Mouse (Mus musculus) heart, postnatal 25 days (tissue): Measurements from ENCODE around the gene Clic5. TPM values are rescaled to one million over a fixed set of nuclear protein-coding genes. Genes with fewer than 3 reads are reported as not detected.
"Not testable (repeated sequence)": the region's sequence is repeated elsewhere in the genome, so short reads cannot be mapped to it uniquely, and the experiment has no call there.

Experiments
- DNase-seq: peaks from one replicate; pipeline ENCODE4 v3.0.0; 2022; ENCODE audit warnings: low spot score
- intact Hi-C: fragments of 180-260 bp; cut with DNase I; formaldehyde crosslinking; loops from one replicate; pipeline ENCODE4 v1.15.1; 2025
- total RNA-seq, 2 experiments: library from RNA; stranded (reverse); gene quantifications; 2 replicates each; pipeline ENCODE4 v1.2.3; 2021

The Clic5 gene
- 100 to 1,000 TPM; 114 to 142 TPM for total RNA-seq

DNA sequence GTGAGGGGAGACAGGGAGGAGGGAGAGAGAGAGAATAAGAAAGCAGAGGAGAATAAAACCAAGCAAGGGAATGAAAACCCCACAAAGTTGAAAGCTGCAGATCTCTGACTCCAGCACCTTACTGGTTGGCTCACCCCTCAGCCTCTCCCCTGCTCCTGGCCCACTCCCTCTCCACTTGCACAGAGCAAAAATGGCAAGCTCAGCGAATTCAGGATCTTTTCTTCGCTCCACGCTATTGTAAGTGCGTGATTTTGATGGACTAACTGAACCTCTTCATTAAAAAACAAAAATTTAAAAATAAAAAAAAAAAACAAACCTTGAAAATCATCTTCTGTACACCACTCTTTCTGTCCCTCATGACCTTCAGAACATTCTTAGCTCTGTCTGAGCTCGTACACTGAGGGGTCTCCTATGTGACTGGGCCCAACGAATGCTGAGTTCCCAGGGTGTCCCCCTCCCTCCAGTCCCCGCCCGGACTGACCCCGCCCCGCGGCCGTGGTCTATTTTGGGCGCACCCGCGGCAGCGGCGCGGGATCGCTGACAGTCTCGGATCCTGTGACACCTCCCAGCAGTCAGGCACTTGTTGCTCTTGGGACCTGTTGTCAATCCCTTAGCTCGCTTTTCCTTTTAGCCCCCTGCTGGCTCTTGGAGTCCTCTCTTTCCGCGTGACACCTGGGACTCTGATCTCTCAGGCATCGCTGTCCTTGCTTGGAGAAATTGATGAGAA lies at the start of gene Clic5:
Clic5 (plus strand) TSS at position 543 of the 727 bp plus-strand sequence.
- DNase-seq, result peak; percentile 73
- intact Hi-C loops, result loop anchor here (1.0 to 2.0 kb wide), 3 partner anchors 37 to 68 kb away; no protein-coding TSS in a partner anchor

DNA sequence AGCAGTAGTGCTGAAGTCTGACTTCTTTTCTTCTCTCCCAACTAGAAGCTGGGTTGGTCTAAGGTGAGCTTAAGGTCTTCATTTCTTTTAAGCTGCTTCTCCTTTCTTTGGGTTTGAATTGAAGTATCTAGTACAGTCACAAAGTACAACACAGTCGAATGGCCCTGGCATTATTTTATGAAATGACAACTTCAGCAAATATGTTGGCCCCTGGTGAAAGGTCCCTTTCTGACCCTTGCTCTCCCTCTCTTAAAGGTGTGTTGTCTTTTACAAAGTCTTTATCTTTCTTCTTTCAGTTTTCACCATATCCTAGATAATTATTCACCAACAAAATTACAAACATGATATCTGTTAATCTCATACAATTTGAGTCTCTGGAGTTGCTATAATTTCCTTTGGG lies 42.6 kb upstream of the Clic5 start:
- intact Hi-C loops, result no loop called here
- no peak for DNase-seq

DNA sequence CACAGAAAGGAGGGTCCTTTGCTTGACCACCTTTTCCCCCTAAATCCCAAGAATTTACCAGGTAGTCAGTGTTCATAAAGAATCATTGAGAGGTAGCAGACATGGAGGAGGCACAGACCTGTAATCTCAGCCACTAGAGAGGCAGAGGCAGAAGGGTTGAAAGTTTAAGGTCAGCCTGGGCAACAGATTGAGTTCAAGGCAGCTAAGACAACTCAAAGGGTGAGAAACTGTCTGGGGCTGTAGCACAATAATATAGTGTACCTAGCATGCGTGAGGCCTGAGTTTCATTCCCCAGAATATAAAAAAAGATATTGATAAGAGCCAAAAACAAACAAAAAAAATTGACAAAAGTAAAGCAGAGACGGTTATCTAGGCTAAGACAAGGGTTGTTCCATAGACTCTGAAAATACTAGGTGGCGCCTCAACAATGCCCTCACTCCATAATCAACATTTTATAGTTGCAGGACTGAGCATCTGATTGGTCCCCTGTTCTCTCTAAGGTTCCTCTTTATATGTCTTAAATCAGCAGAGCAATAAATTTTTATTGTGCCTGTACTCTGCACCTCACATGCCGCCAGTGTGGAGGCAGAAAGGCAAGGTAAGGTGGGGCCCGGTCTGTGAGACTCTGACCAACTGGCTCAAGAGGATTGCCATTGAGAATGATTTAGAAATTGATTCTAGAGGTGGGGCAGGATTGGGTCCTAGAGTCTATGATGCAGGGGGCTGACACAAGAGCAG lies 40.1 kb upstream of the Clic5 start:
- DNase-seq, result no peak
- intact Hi-C loops, result no loop called here

DNA sequence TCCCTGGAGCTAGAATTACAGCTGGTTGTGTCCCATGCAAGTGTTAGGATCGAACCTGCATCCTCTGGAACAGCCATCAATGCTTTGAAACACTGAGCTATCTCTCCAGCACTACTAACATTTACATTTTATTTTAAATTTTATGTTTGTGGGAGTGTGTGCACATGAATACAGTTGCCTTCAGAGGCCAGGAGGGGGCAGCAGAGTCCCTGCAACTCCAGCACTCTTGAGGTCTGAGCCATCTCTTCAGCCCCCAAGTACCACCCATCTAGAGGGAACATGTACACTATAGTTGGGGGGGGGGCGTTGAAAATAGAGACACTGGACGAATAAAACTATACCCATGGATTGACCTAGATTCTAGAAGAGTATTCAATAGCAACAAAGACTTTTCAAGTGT lies 37.3 kb upstream of the Clic5 start:
- no peak for DNase-seq
- intact Hi-C loops, result loop anchor here (1.0 to 2.0 kb wide), 2 partner anchors 38 to 106 kb away; partner anchors contain the start of gene Clic5

DNA sequence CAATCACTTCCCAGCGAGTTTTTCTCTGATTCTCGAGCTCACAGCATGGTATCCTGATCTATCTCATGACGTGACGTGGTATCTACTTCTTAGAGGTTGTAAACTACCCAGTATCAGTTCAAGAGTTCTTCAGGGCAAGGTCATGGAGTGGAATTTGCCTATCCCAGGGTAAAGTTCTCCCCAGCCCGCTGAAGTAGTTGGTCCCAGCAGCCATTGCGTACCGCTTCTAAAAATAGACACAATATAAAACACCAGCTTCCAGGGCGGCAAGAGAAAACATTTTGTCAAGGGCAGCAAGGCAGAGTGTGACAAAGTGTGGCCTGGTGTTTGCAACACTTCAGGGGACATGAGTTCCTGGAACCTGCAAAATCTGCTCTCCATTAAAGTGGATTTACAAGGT lies 36.5 kb upstream of the Clic5 start:
- intact Hi-C loops, result loop anchor here (1.0 to 2.0 kb wide), 2 partner anchors 37 to 105 kb away; partner anchors contain the start of gene Clic5
- DNase-seq, result no peak

DNA sequence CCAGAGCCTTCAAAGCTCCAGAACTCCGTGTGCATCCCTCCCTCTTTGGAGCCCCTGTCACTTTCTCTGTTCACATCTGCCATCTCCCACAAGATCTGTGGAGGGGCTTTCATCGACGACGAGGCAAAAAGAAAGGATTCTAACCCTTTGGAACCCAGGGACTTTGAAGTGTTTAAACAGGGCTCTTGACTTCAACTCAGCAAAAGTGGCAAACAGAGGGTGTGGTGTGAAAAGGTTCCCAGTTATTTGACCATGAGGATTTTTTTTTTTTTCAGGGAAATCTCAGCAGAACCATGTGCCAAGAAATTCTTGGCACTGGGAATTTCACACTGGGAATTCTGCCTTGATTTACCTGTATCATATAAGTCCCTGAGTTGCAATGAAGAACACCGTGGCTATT lies 34.5 kb upstream of the Clic5 start:
- intact Hi-C loops, result no loop called here
- DNase-seq, result no peak

DNA sequence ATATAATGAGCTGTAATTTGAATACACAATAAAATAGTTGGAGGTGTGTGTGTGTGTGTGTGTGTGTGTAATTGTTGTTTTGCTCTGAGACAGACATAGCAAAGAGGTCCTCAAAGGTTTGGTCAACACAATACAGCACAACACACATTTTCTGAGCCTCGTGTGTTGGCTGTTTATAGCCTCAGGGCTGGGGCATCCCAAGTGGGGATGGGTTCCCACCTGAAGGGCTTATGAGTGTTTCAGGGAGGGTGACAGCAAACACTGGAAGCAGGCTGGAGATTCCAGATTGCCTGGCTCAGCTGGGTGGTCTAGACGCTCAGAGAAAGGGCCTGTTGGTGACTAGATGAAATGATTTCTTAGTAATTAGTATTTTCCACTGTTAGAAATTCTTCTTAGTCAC lies 33.2 kb upstream of the Clic5 start:
- intact Hi-C loops, result no loop called here
- no peak for DNase-seq

DNA sequence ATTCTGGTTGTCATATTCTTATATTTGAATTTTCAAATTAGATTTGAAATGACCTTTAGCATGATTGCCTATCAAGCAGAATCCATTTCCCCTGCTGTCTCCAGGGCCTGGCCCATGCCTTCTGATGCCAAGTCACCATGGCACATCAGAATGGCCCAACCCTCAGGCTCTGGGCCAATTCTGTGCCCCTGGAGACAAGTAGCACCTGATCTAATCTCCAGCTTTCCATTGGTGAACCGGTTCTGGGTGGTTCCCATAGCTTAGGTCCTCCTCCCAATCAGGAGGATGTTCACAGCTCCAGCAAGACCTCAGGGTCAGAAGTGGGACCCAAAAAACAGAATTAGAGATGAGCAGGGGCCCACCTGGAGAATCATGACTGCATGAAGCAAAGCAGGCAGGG lies 30.2 kb upstream of the Clic5 start:
- intact Hi-C loops, result no loop called here
- no peak for DNase-seq

DNA sequence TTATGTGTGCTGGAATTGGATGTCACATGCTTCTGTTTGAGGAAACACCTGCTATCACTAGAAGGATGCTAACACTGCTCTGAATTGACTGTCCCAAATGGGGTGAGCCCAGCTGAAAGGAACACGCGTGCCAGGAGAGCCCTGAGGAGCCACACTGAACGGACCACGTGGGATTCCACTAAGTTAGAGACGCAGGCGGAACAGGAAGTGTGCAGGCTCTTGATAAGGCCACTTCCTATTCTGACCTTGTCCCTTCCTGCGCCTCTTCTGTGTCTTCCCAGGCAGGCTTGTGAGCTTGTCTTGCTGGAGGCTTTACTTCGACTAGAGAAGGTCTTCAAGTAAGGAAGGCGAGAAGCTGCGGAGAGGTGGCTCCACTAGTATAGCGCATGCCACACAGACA lies 27.9 kb upstream of the Clic5 start:
- intact Hi-C loops, result no loop called here
- DNase-seq, result no peak

DNA sequence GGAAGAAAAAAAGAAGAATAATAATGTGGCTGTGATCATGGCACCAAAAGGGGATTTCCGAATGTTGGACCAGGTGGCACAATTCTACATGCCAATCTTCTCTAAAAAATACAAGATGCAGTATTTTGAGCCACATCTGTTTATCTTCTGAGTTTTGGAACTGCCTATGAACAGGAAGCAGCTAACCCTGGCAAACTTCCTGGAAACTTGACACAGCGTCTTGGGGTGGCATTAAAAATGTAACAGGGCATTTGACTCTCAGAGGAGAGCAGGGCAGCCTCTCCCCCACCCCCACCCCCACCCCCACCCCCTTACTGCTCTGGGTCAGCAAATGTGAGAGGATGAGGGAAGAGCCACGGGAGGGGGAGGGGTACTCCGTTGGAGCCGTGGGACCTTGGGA lies 25.9 kb upstream of the Clic5 start:
- no peak for DNase-seq
- intact Hi-C loops, result no loop called here

DNA sequence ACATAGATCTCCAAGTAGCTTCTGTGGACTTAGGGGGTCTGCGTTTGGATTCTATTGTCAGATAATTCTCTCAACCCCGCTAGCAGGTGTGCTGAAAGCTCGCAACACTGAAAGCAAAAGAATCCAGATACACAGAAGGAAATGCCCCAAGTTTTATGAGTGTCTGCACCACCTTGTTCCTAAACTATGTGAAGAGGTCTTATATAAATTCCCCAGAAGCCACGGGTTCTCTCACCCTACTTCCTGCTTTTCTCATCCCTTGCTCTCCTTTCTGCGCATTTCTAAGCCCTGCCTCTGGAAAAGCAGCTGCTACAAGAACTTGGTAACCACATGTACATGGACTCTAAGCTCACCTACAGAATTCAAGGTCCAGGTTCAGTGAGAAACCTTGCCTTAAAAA lies 25.4 kb upstream of the Clic5 start:
- DNase-seq, result no peak
- intact Hi-C loops, result no loop called here

DNA sequence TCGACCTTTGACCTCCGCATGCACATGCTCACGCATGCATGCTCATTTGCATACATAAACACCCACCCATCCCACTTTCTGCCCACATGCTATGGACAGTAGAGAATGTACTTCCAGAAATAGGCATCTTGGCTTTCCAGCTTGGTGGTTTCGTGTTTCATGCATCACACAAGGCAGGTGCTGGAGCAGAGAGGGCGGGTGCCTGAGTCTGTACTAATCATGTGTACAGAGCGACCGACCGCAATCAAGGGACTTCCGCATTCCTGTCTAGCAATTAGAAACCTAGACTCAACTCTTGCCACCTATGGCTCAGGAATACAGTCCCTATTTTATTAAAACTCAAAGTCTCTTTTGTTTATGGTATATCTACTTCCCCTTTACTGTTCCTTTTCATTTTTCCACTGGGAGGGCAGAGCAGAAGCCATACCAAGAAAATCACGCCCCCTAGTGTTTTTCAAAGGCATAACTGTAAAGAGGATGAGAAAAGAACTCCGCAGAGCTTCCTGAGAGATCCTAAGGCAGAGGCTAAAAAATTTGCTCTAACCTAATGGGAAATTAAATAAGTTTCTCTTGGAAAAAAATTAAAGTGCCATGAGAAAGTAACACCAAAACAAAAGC lies 22.5 kb upstream of the Clic5 start:
- DNase-seq, result no peak

DNA sequence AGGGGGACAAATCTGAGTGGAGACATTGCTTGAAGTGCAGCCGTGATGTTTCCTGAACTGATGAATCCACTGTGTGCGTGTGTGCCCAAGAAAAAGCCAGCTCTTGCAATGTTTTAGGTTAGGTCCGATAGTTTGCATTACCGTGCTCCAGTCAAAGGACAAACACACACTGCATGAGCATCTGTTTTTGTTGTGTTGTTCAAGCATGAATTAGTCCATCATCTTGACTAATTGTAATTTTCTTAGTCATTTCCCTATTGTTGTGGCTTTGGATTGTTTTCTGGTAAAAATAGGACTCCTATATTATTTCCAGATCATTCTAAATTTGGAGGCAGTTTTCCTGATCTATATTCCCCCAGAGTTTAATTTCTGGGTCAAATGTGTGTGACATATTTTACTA lies 18.7 kb upstream of the Clic5 start:
- DNase-seq, result no peak
- intact Hi-C loops, result no loop called here

More for the DNA sequence above, 22.5 kb upstream of the Clic5 start:
- intact Hi-C loops, result no loop called here

DNA sequence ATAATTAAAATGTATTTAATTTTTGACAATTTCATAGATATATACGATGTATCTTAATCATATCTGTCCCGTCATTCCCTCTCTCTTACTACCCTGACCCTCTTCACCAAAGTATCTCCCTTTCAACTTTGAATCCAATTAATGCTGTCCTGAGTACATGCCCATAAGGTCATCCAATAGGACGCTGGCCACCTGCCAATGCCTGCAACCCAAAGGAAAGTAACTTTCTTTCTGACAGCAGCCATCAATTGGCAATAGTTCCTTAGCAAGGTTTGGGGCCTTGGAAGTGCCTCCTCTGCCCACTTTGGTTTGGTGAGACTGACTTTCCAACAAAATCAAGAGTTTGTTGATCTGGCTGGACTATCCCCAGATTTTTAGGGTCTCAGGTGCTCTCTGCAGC lies 18.1 kb upstream of the Clic5 start:
- DNase-seq, result no peak
- intact Hi-C loops, result no loop called here

DNA sequence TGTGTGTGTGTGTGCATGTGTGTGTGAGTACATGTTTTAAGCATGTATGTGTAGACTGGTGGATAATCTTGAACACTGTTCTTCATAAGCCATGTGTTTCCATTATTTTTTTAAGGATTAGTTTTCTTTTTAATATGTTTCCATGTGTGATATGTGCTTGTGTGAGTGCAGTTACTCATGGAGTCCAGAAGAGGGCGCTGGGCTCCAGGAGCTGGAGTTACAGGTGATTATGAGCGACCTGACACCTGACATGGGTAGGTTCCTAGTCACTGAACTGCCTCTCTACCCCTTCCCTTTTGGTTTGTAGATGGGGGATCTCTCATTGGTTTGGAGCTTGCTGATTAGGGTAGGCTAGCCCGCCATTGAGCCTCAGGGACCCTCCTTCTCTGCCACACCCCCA lies 16.5 kb upstream of the Clic5 start:
- DNase-seq, result no peak
- intact Hi-C loops, result no loop called here

DNA sequence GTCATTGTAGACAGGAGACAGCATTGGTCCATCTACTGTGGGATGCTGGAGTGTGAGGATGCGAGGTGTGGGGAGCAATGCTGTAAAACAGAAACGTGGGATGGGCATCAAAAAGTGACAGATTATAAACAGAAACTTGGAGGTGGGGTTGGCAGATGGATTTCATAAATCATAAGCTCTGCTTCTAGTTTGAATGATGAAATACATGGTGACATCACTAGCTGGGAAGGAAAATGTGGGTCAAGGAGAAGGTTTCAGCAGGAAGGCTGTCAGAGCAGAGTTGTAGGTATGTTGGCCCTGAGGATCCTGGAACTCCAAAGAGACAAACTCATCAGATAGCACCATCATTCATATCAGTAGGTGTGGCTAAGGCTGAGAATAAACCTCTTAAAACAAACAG lies 15.0 kb upstream of the Clic5 start:
- intact Hi-C loops, result no loop called here
- DNase-seq, result no peak

DNA sequence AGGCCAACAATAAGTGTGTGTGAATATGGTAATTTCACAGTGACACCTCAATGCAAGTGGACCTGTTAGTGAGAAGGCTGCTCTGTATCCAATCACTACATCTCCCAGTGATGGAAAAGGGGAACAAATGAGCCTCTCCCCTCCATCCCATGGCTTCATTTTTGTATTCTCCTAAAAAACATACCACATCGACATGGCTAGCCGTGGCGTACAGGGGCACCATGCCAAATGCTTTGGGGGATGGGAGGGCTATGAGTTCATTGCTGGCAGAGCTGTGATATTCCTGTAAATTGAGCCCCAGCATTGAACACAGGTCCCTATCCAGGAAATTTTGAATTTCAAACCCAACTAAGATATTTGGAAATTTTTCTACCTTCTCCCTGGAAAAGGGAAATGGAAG lies 11.1 kb upstream of the Clic5 start:
- intact Hi-C loops, result no loop called here
- no peak for DNase-seq

DNA sequence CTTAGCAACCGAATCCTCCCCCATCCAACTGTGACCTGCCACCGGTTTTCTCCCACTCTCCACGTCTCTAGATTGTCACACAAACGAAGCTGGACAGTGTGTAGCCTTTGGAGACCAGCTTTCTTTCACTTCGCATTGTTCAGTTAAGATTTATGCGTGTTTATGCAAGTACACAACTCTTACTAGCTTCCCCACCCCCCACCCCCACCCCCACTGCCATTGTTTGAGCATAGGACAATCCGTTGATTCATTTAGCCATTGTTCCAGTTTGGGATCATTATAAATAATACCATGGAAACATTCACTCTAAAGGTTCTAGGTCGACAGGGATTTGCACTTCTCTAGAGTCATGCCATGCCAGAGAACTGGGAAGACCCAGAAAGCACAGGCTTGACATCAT lies 7.0 kb upstream of the Clic5 start:
- intact Hi-C loops, result no loop called here
- DNase-seq, result no peak

DNA sequence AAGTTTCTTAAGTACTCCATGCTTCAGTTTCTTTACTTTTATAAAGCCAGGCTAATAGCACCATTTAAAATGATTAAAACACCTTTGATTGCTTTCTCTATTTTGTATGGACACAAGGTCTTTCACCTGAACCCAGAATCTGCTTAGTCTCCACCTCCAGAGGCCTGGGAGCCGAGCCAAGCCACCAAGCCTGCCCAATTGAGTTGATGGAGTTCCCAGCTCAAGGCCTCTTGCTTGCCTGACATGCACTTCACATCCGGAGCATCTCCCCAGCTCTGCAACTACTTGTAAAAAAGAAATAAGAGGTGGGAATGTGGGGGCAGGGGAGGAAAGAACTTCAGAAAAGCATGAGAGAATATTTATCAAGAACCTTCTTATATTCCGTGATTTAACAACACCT lies 1.5 kb upstream of the Clic5 start:
- intact Hi-C loops, result no loop called here
- DNase-seq, result no peak

DNA sequence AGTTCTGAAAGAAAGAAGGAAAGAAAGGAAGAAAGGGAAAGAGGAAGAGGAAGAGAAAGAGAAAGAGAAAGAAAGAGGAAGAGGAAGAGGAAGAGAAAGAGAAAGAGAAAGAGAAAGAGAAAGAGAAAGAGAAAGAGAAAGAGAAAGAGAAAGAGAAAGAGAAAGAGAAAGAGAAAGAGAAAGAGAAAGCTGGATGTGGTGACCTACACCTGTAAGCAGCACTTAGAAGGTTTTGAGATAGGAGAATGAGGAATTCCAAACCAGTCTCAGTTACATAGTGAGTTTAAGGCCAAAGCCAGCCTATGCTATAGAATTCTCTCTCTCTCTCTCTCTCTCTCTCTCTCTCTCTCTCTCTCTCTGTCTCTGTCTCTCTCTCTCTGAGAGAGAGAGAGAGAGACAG lies 847 bp upstream of the Clic5 start:
- intact Hi-C loops, DNase-seq: not testable (repeated sequence)

DNA sequence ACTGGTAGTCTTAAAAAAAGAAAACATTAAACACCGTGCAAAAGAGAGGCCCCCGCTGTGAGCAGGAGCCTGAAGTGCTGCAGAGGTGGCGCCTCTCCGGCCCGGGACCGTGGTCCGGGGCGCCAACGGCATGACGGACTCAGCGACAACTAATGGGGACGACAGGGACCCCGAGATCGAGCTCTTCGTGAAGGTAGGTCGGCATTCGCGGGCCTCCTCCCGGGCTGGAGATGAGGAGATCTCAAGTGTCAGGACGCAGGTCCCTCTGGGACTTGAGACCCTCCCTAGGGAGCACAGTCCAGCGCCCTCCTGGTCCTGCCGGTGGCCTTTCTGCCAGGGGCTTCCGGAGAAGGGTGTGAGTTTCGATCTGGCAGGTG lies 373 bp downstream of the Clic5 start:
- intact Hi-C loops, result loop anchor here (1.0 to 2.0 kb wide), 3 partner anchors 38 to 68 kb away; no protein-coding TSS in a partner anchor
- DNase-seq, result peak; percentile 18
